Mouse (Mus musculus) gastrocnemius, adult 2 months (tissue): ENCODE measurements around the gene Hist1h2bh. TPM values are rescaled to one million over a fixed set of nuclear protein-coding genes. Genes with fewer than 3 reads are reported as not detected.
"Not testable (repeated sequence)": the region's sequence is repeated elsewhere in the genome, so short reads cannot be mapped to it uniquely, and the experiment has no call there.

ENCODE experiments used
- DNase-seq: peaks from one replicate; pipeline ENCODE4 v3.0.0; 2022
- H3K27ac ChIP-seq: fragments of 200-600 bp; 2 replicates; pipeline ENCODE4 v1.8.1; 2022; ENCODE audit warnings: mild to moderate bottlenecking
- H3K4me3 ChIP-seq: fragments of 200-600 bp; 2 replicates; pipeline ENCODE4 v1.8.1; 2022; ENCODE audit warnings: mild to moderate bottlenecking, moderate library complexity
- CTCF ChIP-seq: fragments of 200-600 bp; IDR thresholded peaks from 2 replicates; pipeline ENCODE4 v1.8.1; 2022; ENCODE audit warnings: antibody characterized with exemption, mild to moderate bottlenecking, moderate library complexity
- intact Hi-C: fragments of 180-260 bp; cut with DNase I; formaldehyde crosslinking; loops from one replicate; pipeline ENCODE4 v1.15.1; 2025
- total RNA-seq, 2 experiments: library from RNA; stranded (reverse); gene quantifications; 2 replicates each; pipeline ENCODE4 v1.2.3; 2021

Gene Hist1h2bh
- total RNA-seq, 2 experiments from 2014 or later, result 0.94 to 1.0 TPM

- TF ChIP-seq CTCF, result no peak
- Histone ChIP-seq H3K4me3 (peak within 1 kb of the TSS; percentile 70), H3K27ac (peak within 1 kb of the TSS; percentile 92)
- peak; percentile 50 for DNase-seq
- intact Hi-C loops, result no loop called here
Measured at GRCm38 (mm10) chr13:23571022-23571503, 27.9 kb upstream of the Hist1h2bh start, which contains the start of the genes Hist1h2ae and Hist1h2bg. Hist1h2ae (minus strand) TSS chr13:23571220. Hist1h2bg (plus strand) TSS chr13:23571396.

GRCm38 (mm10) chr13:23570261-23571021, 27.2 kb upstream of the Hist1h2bh start:
- Histone ChIP-seq H3K27ac (peak overlapping the region; percentile 92), H3K4me3 (peak overlapping the region; percentile 70)
- intact Hi-C loops, DNase-seq: not testable (repeated sequence)
- TF ChIP-seq CTCF, result peak; percentile 5; the same call in 1 of the 2 replicates

GRCm38 (mm10) chr13:23564482-23564881, 21.3 kb upstream of the Hist1h2bh start:
- H3K27ac ChIP-seq, result no peak overlapping the region
- DNase-seq, result no peak
- H3K4me3 ChIP-seq, result no peak overlapping the region
- intact Hi-C loops, result loop anchor here (10.0 kb wide), 1 partner anchor 170 kb away; the partner anchor contains the start of gene Hist1h1c
- TF ChIP-seq CTCF, result no peak

- no peak for DNase-seq
- Histone ChIP-seq H3K4me3 (peak overlapping the region; percentile 86), H3K27ac (peak overlapping the region; percentile 98)
- intact Hi-C loops, result loop anchor here (10.0 kb wide), 1 partner anchor 172 kb away; the partner anchor contains the start of gene Hist1h1c
- TF ChIP-seq CTCF, result peak; percentile 58
Measured at GRCm38 (mm10) chr13:23562699-23563462, 19.7 kb upstream of the Hist1h2bh start.

- DNase-seq, result peak; percentile 92
- Histone ChIP-seq H3K4me3 (peak within 1 kb of the TSS; percentile 86), H3K27ac (peak within 1 kb of the TSS; percentile 98)
- intact Hi-C loops, result loop anchor here (10.0 kb wide), 1 partner anchor 173 kb away; the partner anchor contains the start of gene Hist1h1c
Measured at GRCm38 (mm10) chr13:23561883-23562659, 18.9 kb upstream of the Hist1h2bh start, which contains the start of gene Hist1h3e. Hist1h3e (minus strand) TSS chr13:23562369.

- intact Hi-C loops, result loop anchor here (10.0 kb wide), 1 partner anchor 173 kb away; the partner anchor contains the start of gene Hist1h1c
- not testable (repeated sequence) for DNase-seq
- Histone ChIP-seq H3K4me3 (peak overlapping the region; percentile 86), H3K27ac (peak overlapping the region; percentile 98)
Measured at GRCm38 (mm10) chr13:23561531-23561882, 18.3 kb upstream of the Hist1h2bh start.

GRCm38 (mm10) chr13:23560699-23561098, 17.5 kb upstream of the Hist1h2bh start:
- H3K27ac ChIP-seq, H3K4me3 ChIP-seq, DNase-seq: not testable (repeated sequence)
- intact Hi-C loops, result loop anchor here (10.0 kb wide), 1 partner anchor 174 kb away; the partner anchor contains the start of gene Hist1h1c

- DNase-seq, result no peak
- intact Hi-C loops, result no loop called here
- H3K4me3 ChIP-seq, result no peak overlapping the region
- H3K27ac ChIP-seq, result no peak overlapping the region
- no peak for TF ChIP-seq CTCF
Measured at GRCm38 (mm10) chr13:23556906-23557305, 13.7 kb upstream of the Hist1h2bh start.

- peak; percentile 38 for DNase-seq
- no peak for TF ChIP-seq CTCF
- intact Hi-C loops, result no loop called here
- peak overlapping the region; percentile 81 for H3K4me3 ChIP-seq
- peak overlapping the region; percentile 84 for H3K27ac ChIP-seq
Measured at GRCm38 (mm10) chr13:23555839-23556416, 12.7 kb upstream of the Hist1h2bh start.

- H3K4me3 ChIP-seq, result peak overlapping the region; percentile 81
- DNase-seq, result peak; percentile 76
- intact Hi-C loops, result no loop called here
- peak overlapping the region; percentile 84 for H3K27ac ChIP-seq
- no peak for TF ChIP-seq CTCF
Measured at GRCm38 (mm10) chr13:23554925-23555838, 12.0 kb upstream of the Hist1h2bh start.

GRCm38 (mm10) chr13:23554393-23554792, 11.2 kb upstream of the Hist1h2bh start:
- intact Hi-C loops, result no loop called here
- H3K27ac ChIP-seq, result peak overlapping the region; percentile 84
- peak overlapping the region; percentile 81 for H3K4me3 ChIP-seq
- TF ChIP-seq CTCF, result no peak
- DNase-seq, result no peak
